Mouse (Mus musculus): ENCODE results near the gene Fam129b. TPM values are rescaled to one million over a fixed set of nuclear protein-coding genes. Genes with fewer than 3 reads are reported as not detected.
A peak's percentile ranks its signal among the peaks of the same experiment; 100 is the strongest.

Gene Fam129b
- total RNA-seq, 2 experiments from 2014 or later: 18.4 to 40.7 TPM

DNA sequence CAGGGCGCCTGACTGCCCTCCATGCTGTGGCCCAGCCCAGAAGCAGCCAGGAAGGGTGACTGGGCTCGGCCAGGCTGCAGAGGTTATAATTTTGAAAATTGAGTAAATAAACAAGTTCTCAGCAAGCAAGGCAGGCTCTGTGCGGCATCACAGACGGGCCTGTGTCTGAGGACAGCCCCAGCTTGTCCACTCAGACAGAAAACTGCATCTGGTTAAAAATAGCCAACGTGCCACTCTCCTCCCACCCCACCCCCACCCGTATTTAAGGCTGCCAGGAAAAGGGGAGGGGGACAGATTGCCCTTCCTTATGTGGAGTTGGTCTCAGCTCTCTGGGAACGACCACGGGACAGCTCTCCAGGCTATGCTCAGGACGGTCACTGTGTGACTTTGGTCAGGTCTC lies 12.1 kb downstream of the Fam129b start:
- no peak for ATAC-seq (ENCODE audit: poor library complexity, severe bottlenecking)

DNA sequence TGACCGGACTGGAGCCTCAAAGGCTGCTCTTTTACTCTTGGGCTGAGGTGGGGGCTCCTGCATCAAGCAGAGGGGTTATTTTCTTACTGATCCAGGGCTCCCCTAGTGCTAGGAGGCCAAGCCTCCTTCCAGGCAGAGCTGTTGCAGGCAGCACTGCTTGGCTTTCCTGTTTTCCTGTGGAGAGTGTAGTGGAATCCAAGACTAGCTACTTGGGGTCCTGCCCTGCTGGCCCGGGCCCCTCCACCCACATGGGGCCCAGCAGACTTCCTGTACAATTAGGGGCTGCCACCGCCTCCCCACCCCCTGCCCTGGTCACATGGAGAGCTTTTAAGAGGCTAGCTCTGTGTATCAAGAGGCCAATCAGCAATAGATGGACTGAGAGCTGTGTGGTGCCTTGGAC lies 12.6 kb downstream of the Fam129b start:
- no peak for ATAC-seq (ENCODE audit: poor library complexity, severe bottlenecking)

DNA sequence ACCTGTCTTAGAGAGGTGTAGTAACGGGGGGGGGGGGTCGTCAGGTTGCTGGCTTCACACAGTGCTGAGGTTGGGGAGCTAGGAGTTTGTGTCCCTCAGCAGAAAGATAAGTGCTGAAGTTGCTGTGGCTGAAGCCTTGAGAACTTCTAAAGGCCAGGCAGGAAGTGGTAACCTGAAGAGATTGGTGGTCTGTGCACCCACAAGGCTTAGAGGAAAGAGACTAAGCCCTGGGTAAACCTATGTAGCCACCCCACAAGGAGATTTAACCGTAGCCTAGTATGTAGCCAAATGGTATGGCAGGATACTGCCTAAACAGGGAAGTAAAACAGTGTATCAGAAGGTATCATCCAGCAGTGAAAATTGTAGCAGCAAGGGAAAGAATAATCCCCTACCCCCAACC lies 14.4 kb downstream of the Fam129b start:
- ATAC-seq (ENCODE audit: poor library complexity, severe bottlenecking): peak; percentile 38; the same call in 1 of the 2 replicates

DNA sequence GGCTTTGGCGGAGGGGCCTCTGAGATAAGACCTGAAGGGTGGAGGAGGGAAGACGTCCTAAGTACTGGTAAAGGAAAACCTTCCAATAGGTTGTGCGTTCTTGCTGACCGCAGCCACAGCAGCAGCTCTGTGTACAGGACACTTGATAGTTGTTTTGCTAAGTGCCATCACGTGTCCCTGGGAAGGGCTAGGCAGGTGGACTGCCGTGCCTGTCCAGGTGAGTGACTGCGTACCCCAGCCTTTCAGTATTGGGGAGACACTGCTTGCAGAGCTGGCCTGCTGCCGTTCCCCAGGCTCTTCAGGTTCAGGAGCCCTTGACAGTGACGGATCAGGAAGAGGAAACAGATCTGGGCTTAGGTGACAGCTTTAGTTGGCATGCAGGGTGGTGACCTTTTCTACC lies 15.4 kb downstream of the Fam129b start:
- no peak for ATAC-seq (ENCODE audit: poor library complexity, severe bottlenecking)

DNA sequence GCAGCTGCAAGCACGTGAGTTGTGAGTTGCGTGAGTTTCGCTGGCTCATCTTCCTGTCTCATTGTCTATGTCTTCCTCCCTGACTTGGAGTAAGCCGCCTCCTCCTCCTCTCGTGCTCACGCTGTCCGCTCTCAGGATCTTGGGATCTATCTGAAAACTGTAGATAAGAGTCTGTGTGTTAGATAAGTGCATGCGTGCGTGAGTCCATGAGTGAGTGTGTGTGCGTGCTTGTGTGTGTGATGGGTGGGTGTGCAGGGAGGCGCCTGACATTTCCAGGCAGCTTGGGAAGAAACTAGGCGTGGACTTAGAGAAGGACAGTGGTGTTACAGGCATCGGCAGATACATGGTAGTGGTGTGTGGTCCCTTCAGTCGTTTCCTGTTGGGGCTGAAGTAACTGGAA lies 16.6 kb downstream of the Fam129b start:
- ATAC-seq (ENCODE audit: poor library complexity, severe bottlenecking): 0 out of 2 replicates have a peak, but pooled peaks have one; percentile 13

DNA sequence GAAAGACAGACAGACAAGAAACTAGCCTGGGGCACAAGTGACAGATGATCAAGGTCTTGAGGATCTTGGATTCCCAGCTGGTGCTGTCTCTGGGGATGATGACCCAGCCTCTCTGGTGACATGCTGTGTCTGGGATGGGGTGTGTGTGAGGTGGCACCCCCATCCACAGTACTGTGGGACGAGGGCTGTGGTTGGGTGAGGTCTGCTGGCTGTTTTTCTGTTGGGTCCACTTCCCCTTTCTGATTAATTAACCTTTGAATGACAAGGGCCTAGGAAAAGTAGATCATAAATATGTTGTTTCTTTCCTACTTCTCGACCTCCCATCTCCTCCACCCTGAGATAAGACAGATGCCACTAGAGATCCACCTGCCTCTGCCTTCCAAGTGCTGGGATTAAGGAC lies 18.2 kb downstream of the Fam129b start:
- peak; percentile 77 for ATAC-seq (ENCODE audit: poor library complexity, severe bottlenecking)

DNA sequence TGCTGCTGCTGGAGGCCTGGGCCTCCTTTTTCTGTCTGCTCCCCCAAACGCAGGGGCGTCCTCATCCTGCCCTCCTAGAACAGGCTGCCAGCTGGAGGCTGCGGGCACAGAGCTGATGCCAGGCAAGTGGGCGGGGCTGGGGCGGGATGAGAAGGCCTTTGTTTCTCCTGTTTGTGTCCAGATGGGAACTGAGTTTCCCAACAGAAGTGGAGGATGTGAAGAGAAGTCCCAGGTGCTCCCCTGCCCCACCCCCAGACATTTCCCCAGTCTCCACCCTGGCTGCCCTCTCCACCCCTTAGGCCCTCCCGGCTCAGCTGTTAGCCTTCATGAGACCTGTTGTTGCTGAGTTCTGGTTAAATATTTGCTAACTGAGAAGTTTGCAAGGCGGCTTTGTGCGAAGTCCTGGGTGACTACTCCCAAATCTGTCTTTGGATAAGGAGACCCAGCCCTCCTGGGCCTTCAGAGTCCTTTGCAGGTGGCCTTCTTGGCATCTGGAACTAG lies 19.7 kb downstream of the Fam129b start:
- no peak for ATAC-seq (ENCODE audit: poor library complexity, severe bottlenecking)

DNA sequence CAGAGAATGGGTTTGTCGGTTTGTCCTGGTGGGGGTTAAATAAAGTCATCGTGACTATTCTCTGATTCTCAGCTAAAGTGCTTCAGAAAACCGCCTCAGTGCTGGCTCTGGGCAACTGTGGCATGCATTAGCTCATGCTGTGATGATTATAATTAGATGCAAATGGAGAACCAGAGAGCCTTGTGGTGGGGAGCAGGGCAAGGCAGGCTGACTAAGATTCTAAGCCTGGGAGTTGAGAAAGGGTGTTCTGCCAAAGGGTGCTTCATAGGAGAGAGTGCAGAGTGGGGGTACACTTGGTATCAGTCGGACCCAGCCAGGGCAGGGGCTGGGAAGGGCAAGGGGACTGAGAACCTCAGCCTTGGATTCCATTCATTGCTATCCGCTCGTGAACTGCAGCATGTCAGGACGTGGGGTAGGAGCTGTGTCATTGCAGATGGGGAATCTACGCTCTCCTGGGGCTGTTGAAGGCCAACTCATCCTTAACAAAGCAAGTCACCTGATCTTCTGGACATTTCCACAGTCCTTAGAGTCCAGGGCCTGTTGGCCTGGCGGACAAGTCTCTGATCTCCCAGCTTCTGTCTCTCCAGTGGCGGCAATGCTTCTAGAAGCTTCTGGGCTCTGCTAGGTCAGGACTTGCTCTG lies 20.7 kb downstream of the Fam129b start:
- no peak for ATAC-seq (ENCODE audit: poor library complexity, severe bottlenecking)

DNA sequence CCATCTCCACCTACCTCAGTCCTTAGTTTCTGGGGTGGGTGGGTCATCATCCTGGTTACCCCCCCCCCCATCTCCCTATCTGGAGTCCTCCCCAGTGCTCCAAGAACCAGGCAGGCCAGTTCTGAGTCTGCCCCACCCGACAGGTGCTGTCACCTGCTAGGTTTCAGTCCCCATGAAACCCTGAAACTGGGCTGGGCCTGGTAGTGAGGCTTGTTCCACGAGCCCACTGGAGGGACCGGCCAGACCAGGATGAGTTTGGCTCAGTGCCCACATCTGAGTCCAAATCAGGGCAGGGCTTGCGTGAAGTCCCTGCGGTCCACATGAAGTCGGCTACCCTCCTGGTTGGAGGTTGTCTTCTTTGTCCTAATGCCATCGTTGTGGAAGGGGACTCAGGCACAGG lies 23.1 kb downstream of the Fam129b start:
- ATAC-seq (ENCODE audit: poor library complexity, severe bottlenecking): no peak

DNA sequence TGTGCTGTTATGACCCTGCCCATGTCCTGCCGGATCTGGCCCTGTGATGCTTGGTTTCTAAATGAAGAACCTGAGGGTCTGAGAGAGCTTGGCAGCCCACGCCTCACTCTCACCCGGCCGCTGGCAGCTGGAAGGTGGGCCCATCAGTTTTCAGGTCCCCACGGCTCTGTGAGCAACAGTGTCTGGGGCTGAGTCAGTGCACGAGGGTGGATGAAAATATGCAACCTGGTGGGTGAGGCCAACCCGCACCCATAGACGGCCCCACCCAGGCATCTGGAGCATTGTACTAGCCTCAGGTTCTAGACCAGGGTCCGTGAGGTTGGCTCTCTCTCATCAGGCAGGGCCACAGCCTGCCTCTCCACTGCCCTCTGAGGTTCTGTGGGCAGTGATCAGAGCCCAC lies 26.2 kb downstream of the Fam129b start:
- ATAC-seq (ENCODE audit: poor library complexity, severe bottlenecking): no peak

DNA sequence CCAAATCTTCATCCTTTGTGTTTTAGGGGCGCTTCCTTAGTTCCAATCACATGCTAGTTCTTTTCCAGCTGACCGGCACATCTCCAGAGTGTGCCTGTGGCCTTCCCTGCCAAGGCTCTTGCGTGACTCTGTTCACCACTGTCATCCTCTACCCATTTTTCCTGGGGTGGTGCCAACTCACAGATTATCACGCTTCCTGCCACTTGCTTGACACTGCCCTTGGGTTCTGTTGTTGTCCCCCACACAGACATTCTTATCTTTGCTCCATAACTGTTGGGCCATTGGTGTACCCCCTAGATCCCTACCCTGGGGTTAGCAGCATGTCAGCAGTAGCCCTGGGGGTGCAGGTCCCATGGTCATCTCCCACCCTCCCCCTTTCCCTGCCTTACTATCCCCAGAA lies 27.6 kb downstream of the Fam129b start:
- no peak for ATAC-seq (ENCODE audit: poor library complexity, severe bottlenecking)

DNA sequence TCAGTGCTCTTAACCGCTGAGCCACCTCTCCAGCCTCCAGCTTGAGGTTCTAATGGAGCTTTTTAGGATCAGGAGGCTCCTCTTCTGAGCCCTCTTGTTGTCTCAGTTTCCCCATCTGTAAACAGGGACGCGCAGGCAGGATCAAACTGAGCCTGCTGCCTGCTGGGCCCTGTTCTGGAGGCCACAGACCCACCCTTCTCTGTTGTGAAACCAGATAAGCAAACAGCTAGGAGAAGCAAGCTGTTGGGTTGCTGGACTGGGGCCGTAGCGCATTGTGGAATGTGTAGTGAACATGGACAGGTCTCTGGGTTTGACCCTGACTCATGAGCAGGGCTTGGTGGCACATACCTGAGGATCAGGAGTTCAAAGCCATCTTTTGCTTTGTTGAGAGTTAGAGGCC lies 28.7 kb downstream of the Fam129b start:
- ATAC-seq (ENCODE audit: poor library complexity, severe bottlenecking): no peak

DNA sequence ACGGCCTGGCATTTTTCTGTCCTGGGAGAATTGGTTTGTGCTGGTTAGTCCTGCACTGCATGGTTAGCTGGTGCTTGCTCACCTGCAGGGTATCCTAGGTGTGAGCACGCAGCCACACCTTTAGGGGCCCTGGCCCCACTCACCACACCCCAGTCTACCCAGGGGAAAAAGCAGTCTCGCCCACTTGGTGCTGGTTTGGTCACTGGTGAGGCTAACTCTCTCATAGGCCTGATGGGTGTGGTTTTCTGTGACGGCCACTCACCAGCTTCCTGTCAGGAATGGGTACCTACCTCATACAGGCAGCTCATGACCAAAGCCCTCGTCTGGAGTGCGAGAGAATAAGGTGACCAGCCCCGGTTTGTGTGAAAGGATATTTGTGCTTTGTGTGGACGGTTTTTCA lies 29.4 kb downstream of the Fam129b start:
- no peak for ATAC-seq (ENCODE audit: poor library complexity, severe bottlenecking)

DNA sequence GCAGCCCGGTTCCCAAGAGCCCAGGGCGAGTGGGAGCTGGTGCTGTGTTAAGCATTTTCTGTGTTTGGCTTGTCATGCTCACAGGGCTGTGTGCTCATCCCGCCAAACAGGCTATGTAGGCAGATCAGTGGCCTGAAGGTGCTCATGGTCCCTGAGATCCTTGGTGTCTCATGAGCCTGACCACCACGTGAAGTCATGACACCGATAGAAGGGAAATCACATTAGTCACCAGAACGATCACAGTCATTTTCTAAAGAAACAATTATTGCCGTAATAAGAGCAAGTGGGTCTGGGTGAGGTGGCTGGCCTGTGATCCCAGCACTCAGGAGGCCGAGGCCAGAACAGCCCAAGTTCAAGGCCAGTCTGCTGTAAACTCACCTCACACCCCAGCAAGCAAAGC lies 31.5 kb downstream of the Fam129b start:
- no peak for ATAC-seq (ENCODE audit: poor library complexity, severe bottlenecking)

DNA sequence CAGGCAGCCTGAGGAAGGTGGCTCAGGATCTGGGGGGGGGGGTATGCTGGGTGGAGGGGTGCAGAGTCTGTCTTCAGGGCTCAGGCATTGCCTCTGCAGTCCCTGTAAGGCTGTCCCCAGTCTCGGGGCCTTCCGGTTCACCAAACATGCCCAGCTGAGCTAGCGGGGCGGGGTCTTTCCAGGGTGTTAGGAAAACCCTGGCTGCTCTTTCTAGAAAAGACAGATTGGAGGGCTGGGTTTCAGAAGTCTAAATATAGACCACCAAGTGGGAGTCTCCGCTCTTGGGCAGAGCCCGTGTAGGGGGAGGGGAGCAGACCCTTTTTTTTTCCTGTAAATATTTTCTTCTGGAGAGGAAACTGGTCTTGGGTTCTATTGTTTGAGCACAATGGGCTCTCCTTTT lies 32.4 kb downstream of the Fam129b start:
- no peak for ATAC-seq (ENCODE audit: poor library complexity, severe bottlenecking)

DNA sequence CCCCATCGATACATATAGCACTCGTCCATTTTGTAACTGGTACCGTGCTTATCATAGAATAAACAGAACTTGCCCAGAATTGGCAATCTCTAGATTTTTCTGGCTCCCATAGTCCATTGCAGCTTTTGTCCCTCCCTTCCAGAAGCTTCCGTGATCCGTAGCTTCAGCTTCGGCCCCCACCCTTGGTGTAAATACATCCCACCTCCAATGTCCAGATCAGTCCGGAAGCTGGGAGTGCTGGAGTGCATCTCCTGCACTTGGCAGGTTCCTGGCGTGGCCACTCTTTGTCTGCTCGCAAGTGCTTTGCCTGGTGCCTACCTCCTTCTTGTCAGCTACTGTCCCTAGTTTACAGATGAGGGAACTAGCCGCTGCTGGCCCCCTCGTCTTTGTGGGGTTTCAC lies 32.9 kb downstream of the Fam129b start:
- ATAC-seq (ENCODE audit: poor library complexity, severe bottlenecking): no peak

DNA sequence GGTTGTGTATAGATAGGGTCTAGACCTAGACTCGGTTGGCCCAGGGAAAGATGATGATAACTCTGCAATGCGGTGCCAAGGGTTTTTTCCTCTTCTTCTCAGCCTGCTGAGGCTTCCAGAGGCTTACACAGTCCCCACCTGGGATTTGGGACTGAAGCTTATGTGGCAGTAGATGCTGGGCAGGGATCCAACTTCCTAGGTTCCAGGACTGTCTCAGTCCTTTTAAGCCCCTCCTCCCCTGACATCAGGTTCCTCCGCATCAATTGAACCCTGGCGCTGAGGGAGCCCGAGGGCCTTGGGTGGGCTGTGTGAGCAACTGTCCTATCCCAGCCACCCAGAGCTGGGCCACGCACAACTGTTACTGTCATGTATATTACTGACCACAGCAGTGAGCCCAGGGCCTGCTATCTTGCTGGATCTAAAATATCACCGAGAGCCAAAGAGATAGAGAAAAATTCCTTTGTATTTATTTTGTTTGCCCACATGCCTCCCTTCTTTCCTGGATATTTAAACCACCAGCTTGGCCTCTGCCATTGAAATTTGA lies 35.8 kb downstream of the Fam129b start:
- no peak for ATAC-seq (ENCODE audit: poor library complexity, severe bottlenecking)

DNA sequence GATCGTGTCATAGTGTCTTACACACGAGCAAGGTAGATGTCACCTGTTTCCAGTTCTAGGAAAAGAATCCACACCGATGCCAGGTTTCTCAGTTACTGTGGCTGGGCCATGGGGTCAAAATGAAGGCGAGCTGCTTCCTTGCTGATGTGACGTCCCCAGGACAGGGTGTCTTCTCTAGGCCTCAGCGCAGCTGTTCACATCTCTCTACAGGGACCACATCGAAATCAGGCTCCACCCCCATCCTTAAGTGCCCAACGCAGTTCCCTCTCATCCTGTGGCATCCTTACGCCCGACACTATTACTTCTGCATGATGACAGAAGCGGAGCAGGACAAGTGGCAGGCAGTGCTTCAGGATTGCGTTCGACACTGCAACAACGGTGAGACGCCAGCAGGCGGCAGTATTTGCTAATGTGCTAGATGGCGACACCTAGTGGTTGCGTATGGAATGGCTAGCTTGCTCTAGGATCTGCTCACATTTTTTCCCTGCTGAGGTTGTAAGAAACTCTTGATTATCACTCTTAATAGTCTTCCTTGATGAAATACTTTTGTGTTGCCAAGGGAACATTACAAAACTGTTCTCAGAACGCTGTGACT lies 36.4 kb downstream of the Fam129b start:
- peak; percentile 91 for ATAC-seq (ENCODE audit: poor library complexity, severe bottlenecking)

DNA sequence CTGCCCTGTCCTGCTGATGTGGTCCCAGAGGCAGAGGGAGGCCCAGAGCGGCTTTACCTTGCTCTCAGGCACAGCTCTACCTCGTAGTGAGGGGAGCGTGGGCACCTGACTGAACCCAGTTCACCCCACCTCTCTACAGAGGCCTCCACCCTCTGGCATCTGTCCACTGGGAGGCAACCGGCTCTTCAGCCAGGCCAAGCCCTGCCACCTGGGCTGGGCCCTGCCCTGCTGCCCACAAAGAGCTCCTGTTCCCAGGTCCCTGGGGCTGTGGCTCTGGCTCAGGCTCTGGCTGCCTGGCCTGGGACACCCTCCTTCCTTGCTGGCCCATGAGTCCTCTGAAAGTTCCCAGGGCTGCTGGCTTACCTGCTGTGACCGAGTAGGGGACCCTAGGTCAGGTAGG lies 38.4 kb downstream of the Fam129b start:
- ATAC-seq (ENCODE audit: poor library complexity, severe bottlenecking): no peak

DNA sequence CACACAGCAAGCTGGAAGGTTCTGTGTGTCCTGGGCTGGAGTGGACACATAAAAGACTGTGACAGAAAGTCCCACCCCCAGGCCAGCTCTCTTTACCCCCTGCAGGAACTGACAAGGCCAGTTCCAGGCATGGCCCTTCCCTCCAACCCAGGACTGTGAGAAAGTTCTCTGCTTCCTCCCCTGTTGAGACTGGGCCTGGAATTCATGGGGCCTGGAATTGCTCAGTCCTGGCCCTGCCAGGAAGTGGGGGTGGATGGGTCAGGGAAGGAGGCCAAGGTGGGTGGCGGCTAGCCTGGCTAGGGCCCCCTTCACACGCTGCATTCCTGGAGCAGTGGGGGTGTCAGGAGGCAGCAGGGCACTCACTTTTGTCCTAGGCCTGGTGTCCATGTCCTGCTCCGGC lies 39.0 kb downstream of the Fam129b start:
- no peak for ATAC-seq (ENCODE audit: poor library complexity, severe bottlenecking)

DNA sequence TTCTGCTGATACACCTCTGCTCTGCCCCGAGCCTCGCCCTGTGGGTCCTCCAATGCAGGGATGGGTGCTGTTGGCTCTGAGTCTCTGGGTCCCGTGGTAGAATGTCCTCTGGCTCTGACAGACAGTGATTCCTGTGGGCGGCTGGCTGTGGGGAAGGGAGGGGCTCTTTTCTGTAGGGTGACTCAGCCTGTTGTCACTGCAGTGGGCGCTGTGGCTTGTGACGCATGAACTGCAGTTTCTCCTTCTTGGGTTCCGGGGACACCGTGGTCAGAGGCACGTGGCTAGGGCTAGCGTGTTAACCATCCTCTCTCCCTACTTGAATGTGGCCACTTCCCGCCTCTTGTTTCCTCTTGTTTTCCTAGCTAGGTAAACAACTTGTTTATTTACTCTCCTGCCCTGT lies 41.6 kb downstream of the Fam129b start:
- ATAC-seq (ENCODE audit: poor library complexity, severe bottlenecking): peak; percentile 97

DNA sequence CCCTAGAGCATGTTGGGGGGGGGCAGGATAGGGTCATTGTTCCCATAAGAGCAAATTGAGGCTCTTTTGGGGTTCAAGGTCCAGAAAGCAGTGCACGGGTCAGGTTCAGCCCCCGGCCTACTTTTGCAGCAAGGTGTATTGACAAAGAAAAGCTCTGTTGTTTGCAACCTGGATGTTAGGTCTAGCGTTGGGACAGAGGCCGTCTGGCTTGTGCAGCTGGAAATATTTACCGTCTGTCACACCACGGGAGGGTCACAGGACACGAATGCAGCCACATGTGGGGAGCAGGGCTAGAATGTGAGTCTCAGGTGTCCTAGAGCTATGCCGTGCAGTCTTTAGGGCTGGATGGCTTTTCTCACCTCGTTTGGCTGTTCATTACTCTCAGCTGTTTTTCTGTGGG lies 42.5 kb downstream of the Fam129b start:
- no peak for ATAC-seq (ENCODE audit: poor library complexity, severe bottlenecking)

DNA sequence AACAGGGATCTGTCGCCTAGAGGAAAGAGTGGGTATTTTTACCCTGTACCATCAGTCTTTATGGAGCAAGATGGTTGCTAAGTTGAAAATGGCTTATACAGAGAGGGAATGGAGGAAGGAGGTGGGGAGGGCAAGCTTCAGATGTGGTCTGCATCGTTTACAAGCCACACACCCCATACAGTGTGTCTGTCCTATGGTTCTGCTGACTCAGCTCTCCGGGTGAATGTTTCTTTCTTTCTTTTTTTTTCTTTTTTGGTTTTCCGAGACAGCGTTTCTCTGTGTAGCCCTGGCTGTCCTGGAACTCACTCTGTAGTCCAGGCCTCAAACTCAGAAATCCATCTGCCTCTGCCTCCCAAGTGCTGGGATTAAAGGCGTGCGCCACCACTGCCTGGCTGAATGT lies 45.3 kb downstream of the Fam129b start:
- no peak for ATAC-seq (ENCODE audit: poor library complexity, severe bottlenecking)

Measured in megakaryocyte, adult 5-6 weeks (primary cell).